Mouse (Mus musculus) MEL (cell line): ENCODE data around the gene Chd5. TPM values are rescaled to one million over a fixed set of nuclear protein-coding genes. Genes with fewer than 3 reads are reported as not detected.

Experiments
- DNase-seq: peaks from one replicate; pipeline ENCODE4 v3.0.0; 2011; ENCODE audit warnings: low read depth, low spot score
- H3K27ac ChIP-seq: 2 replicates; pipeline ENCODE4 v1.5.1; 2012; ENCODE audit warnings: low read depth, mild to moderate bottlenecking, control low read depth, low read length, moderate library complexity; ENCODE audit not compliant: control insufficient read depth
- H3K27me3 ChIP-seq, 2 experiments: fragments of 150-350 bp in 1 of 2; sonication (generic) in 1 of 2; 2 replicates each; pipeline ENCODE4 v1.6.1; 2012; ENCODE audit warnings: low read length in 2 of 2, mild to moderate bottlenecking in 2 of 2, improper control_type of control experiment in 1 of 2, moderate library complexity in 1 of 2; ENCODE audit not compliant: insufficient read depth in 2 of 2, control insufficient read depth in 1 of 2
- H3K36me3 ChIP-seq, 2 experiments: 2 replicates each; pipeline ENCODE4 v1.6.1; 2012 to 2014; ENCODE audit warnings: low read length in 2 of 2, improper control_type of control experiment in 1 of 2, inconsistent platforms in 1 of 2, mild to moderate bottlenecking in 1 of 2; ENCODE audit not compliant: insufficient read depth in 2 of 2, control insufficient read depth in 1 of 2
- H3K4me1 ChIP-seq, 2 experiments: fragments of 150-350 bp in 1 of 2; sonication (generic) in 1 of 2; 2 replicates each; pipeline ENCODE4 v1.6.1; 2012; ENCODE audit warnings: low read length in 2 of 2, improper control_type of control experiment in 1 of 2, mild to moderate bottlenecking in 1 of 2; ENCODE audit not compliant: insufficient read depth in 2 of 2, control insufficient read depth in 1 of 2
- H3K4me3 ChIP-seq, 2 experiments: fragments of 150-350 bp in 1 of 2; sonication (generic) in 1 of 2; 2 replicates each; pipeline ENCODE4 v1.5.1; 2012; ENCODE audit warnings: low read depth in 2 of 2, low read length in 2 of 2, mild to moderate bottlenecking in 2 of 2, moderate library complexity in 2 of 2, control low read depth in 1 of 2, improper control_type of control experiment in 1 of 2; ENCODE audit not compliant: control insufficient read depth in 1 of 2, insufficient read depth in 1 of 2
- H3K79me2 ChIP-seq: 2 replicates; pipeline ENCODE4 v1.6.1; 2012; ENCODE audit warnings: mild to moderate bottlenecking, low read length, moderate library complexity; ENCODE audit not compliant: control insufficient read depth, poor library complexity, insufficient read depth
- H3K9ac ChIP-seq: 2 replicates; pipeline ENCODE4 v1.6.1; 2012; ENCODE audit warnings: low read depth, mild to moderate bottlenecking, control low read depth, low read length, moderate library complexity; ENCODE audit not compliant: control insufficient read depth, poor library complexity, severe bottlenecking
- H3K9me3 ChIP-seq: fragments of 150-350 bp; sonication (generic); replicated peaks from 2 replicates; pipeline ENCODE4 v1.6.1; 2012; ENCODE audit warnings: mild to moderate bottlenecking, low read length, improper control_type of control experiment, moderate library complexity; ENCODE audit not compliant: insufficient read depth
- BHLHE40 ChIP-seq: IDR thresholded peaks from 2 replicates; pipeline ENCODE4 v1.6.1; 2012; ENCODE audit warnings: low read depth, mild to moderate bottlenecking, inconsistent platforms, low read length, improper control_type of control experiment, borderline replicate concordance
- CHD2 ChIP-seq: IDR thresholded peaks from 2 replicates; pipeline ENCODE4 v1.6.1; 2011; ENCODE audit warnings: low read length, improper control_type of control experiment
- CTCF ChIP-seq, 3 experiments: IDR thresholded peaks in 2 of 3; conservative IDR thresholded peaks in 1 of 3; 2 replicates each; pipeline ENCODE4 v1.5.1; 2011 to 2012; ENCODE audit warnings: low read length in 3 of 3, low read depth in 2 of 3, mild to moderate bottlenecking in 2 of 3, improper control_type of control experiment in 1 of 3, inconsistent platforms in 1 of 3, mixed read lengths in 1 of 3, moderate library complexity in 1 of 3; ENCODE audit not compliant: control insufficient read depth in 1 of 3, insufficient read depth in 1 of 3, poor library complexity in 1 of 3, severe bottlenecking in 1 of 3
- E2F4 ChIP-seq: IDR thresholded peaks from 2 replicates; pipeline ENCODE4 v1.6.1; 2011; ENCODE audit warnings: low read depth, low read length, improper control_type of control experiment, borderline replicate concordance
- GATA1 ChIP-seq: IDR thresholded peaks from 2 replicates; pipeline ENCODE4 v1.6.1; 2011; ENCODE audit warnings: low read depth, low read length, improper control_type of control experiment
- JUND ChIP-seq: IDR thresholded peaks from 2 replicates; pipeline ENCODE4 v1.6.1; 2011; ENCODE audit warnings: low read depth, mild to moderate bottlenecking, improper control_type of control experiment, low read length
- KAT2A ChIP-seq: conservative IDR thresholded peaks from 2 replicates; pipeline ENCODE4 v1.6.1; 2012; ENCODE audit warnings: low read depth, low read length, improper control_type of control experiment, inconsistent platforms
- MAFK ChIP-seq: IDR thresholded peaks from 2 replicates; pipeline ENCODE4 v1.6.1; 2011; ENCODE audit warnings: low read depth, mild to moderate bottlenecking, low read length, improper control_type of control experiment, borderline replicate concordance
- MAZ ChIP-seq: IDR thresholded peaks from 2 replicates; pipeline ENCODE4 v1.6.1; 2012; ENCODE audit warnings: low read depth, mild to moderate bottlenecking, inconsistent platforms, low read length, improper control_type of control experiment
- MEF2A ChIP-seq: IDR thresholded peaks from 2 replicates; pipeline ENCODE4 v1.6.1; 2014; ENCODE audit warnings: low read depth, mild to moderate bottlenecking, inconsistent platforms, low read length, improper control_type of control experiment; ENCODE audit not compliant: poor library complexity, insufficient replicate concordance, severe bottlenecking; ENCODE audit errors: extremely low read depth
- MYB ChIP-seq: IDR thresholded peaks from 2 replicates; pipeline ENCODE4 v1.6.1; 2011; ENCODE audit warnings: mild to moderate bottlenecking, low read depth, low read length, improper control_type of control experiment
- MYC ChIP-seq: IDR thresholded peaks from 2 replicates; pipeline ENCODE4 v1.6.1; 2011; ENCODE audit warnings: low read depth, mild to moderate bottlenecking, low read length, improper control_type of control experiment, moderate library complexity
- NELFE ChIP-seq: IDR thresholded peaks from 2 replicates; pipeline ENCODE4 v1.6.1; 2011; ENCODE audit warnings: low read depth, low read length, improper control_type of control experiment
- POLR2A ChIP-seq, 2 experiments: IDR thresholded peaks; 2 replicates each; pipeline ENCODE4 v1.6.1; 2011 to 2012; ENCODE audit warnings: low read length in 2 of 2, mild to moderate bottlenecking in 2 of 2, control low read depth in 1 of 2, improper control_type of control experiment in 1 of 2, low read depth in 1 of 2, moderate library complexity in 1 of 2; ENCODE audit not compliant: control insufficient read depth in 1 of 2, insufficient read depth in 1 of 2, poor library complexity in 1 of 2
- POLR2AphosphoS2 ChIP-seq: IDR thresholded peaks from 2 replicates; pipeline ENCODE4 v1.6.1; 2011; ENCODE audit warnings: low read length, improper control_type of control experiment
- RAD21 ChIP-seq: IDR thresholded peaks from 2 replicates; pipeline ENCODE4 v1.6.1; 2011; ENCODE audit warnings: mild to moderate bottlenecking, low read depth, low read length, improper control_type of control experiment
- RCOR1 ChIP-seq: IDR thresholded peaks from 2 replicates; pipeline ENCODE4 v1.6.1; 2012; ENCODE audit warnings: low read depth, mild to moderate bottlenecking, inconsistent platforms, low read length, improper control_type of control experiment
- SIN3A ChIP-seq: IDR thresholded peaks from 2 replicates; pipeline ENCODE4 v1.6.1; 2012; ENCODE audit warnings: low read length, improper control_type of control experiment, inconsistent platforms
- TAL1 ChIP-seq: IDR thresholded peaks from 2 replicates; pipeline ENCODE4 v1.6.1; 2012; ENCODE audit warnings: mild to moderate bottlenecking, inconsistent platforms, low read length, moderate library complexity, mixed read lengths
- TBP ChIP-seq: IDR thresholded peaks from 2 replicates; pipeline ENCODE4 v1.8.0; 2011; ENCODE audit warnings: low read depth, low read length, improper control_type of control experiment
- UBTF ChIP-seq: IDR thresholded peaks from 2 replicates; pipeline ENCODE4 v1.6.1; 2012; ENCODE audit warnings: low read depth, mild to moderate bottlenecking, inconsistent platforms, low read length, improper control_type of control experiment, moderate library complexity, borderline replicate concordance; ENCODE audit not compliant: insufficient read depth
- USF2 ChIP-seq, 2 experiments: IDR thresholded peaks; 2 replicates each; pipeline ENCODE4 v1.6.1; 2011 to 2012; ENCODE audit warnings: improper control_type of control experiment in 2 of 2, low read length in 2 of 2, borderline replicate concordance in 1 of 2, inconsistent platforms in 1 of 2, low read depth in 1 of 2, mild to moderate bottlenecking in 1 of 2; ENCODE audit not compliant: insufficient read depth in 1 of 2
- ZC3H11A ChIP-seq: IDR thresholded peaks from 2 replicates; pipeline ENCODE4 v1.6.1; 2012; ENCODE audit warnings: low read depth, mild to moderate bottlenecking, inconsistent platforms, low read length, improper control_type of control experiment
- polyA plus RNA-seq, 2 experiments: library from polyadenylated mRNA; stranded (reverse) in 1 of 2; unstranded in 1 of 2; fragments of >175 nt in 1 of 2; fragments of >200 nt in 1 of 2; gene quantifications; 2 replicates each; pipeline versions ENCODE4 v1.2.1 to v1.2.4; 2012; ENCODE audit warnings: low replicate concordance in 2 of 2, low read depth in 1 of 2; ENCODE audit not compliant: insufficient read length in 2 of 2, insufficient read depth in 1 of 2, missing spikeins in 1 of 2
- total RNA-seq: library from RNA; depleted of rRNA; stranded (reverse); fragments of 300-350 nt; gene quantifications from 2 replicates; pipeline ENCODE4 v1.2.3, GENCODE M21; 2012

The Chd5 gene
- total and polyA plus RNA-seq, 3 experiments, result 0.15 to 0.91 TPM; not detected in 1

DNA sequence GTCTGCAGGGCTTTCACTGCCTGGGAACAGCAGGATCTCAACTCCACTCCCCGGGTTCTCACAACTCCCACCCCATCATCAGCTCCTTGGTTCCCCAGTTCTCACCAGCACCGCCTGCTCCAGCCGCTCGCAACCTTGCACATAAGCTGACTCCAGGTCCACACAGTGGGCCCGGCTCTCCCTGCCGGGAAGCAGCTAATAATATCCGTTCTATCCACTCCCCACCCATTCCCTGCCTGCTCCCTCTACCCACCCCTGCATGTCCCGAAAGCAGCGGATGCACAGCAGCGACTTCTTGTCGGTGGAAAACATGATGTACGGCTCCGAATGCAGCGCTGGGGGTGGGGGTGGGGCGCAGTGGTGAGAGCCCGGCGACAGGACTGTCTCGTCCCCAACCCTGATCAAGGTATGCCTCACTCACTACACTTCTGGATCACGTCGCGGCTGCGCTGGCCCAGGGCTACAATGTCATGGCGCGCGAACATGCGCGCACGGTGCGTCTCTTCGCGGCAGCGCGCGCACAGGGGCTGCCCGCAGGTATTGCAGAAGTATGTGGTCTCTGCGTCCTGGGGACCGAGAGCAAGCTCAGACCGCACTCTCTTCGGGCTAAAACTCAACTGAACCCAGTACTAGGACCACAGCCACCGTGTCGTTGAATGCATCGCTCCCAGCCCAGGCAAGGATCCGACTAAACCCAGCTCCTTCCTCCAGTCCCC is 22.8 kb upstream of the Chd5 start:
- Histone ChIP-seq H3K9ac (no peak overlapping the region), H3K4me3 (no peak overlapping the region), H3K4me1 (no peaks in the 10 kb centered on the region), H3K27ac (no peak overlapping the region), H3K27me3 (no peaks in the 10 kb centered on the region), H3K79me2 (no peaks in the 10 kb centered on the region), H3K9me3 (no peaks in the 10 kb centered on the region), H3K36me3 (no peaks in the 10 kb centered on the region)
- DNase-seq, result no peak
- TF ChIP-seq USF2 (IDR thresholded peaks at IDR 0.05; ENCODE audit: borderline replicate concordance in 1 of 2, insufficient read depth in 1 of 2, low read depth in 1 of 2, low read length in 2 of 2) (no peak), JUND (no peak), RCOR1 (no peak), NELFE (no peak), MAFK (no peak), SIN3A (no peak), CTCF (IDR thresholded peaks at IDR 0.05 in 2 of 3, conservative IDR thresholded peaks at IDR 0.05 in 1 of 3; ENCODE audit: control insufficient read depth in 1 of 3, insufficient read depth in 1 of 3, low read depth in 2 of 3, low read length in 3 of 3, poor library complexity in 1 of 3, severe bottlenecking in 1 of 3) (no peak)

DNA sequence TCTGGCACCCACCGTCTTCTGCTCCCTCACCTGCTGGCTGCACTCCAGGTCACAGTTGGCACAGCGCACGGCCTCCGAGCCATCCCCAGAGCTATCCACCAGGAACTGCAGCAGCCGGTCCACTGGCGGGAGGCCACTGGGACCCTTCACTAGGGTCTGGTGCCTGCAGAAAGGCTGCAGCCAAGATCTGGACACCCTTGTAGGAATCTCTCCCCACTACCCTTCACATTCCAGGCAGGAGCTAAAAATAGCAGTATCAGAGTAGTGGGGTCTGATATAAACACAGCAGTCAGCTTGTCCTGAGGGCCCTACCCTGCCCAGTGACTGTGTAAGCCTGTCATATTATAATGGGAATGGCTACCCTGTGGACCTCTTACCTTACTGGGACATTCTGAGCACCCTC is 20.8 kb upstream of the Chd5 start:
- H3K27me3 ChIP-seq, result no peaks in the 10 kb centered on the region
- DNase-seq, result no peak
- no peaks in the 10 kb centered on the region for H3K4me1 ChIP-seq
- no peaks in the 10 kb centered on the region for H3K79me2 ChIP-seq
- no peaks in the 10 kb centered on the region for H3K36me3 ChIP-seq
- no peak for TF ChIP-seq RAD21
- TF ChIP-seq MEF2A, result no peak
- TF ChIP-seq POLR2A (IDR thresholded peaks at IDR 0.05; ENCODE audit: control insufficient read depth in 1 of 2, insufficient read depth in 1 of 2, low read depth in 1 of 2, low read length in 2 of 2, poor library complexity in 1 of 2), result no peak
- no peak for TF ChIP-seq POLR2AphosphoS2
- TF ChIP-seq SIN3A, result no peak
- no peak overlapping the region for H3K4me3 ChIP-seq
- H3K9me3 ChIP-seq, result no peaks in the 10 kb centered on the region
- no peak overlapping the region for H3K9ac ChIP-seq
- no peak overlapping the region for H3K27ac ChIP-seq

DNA sequence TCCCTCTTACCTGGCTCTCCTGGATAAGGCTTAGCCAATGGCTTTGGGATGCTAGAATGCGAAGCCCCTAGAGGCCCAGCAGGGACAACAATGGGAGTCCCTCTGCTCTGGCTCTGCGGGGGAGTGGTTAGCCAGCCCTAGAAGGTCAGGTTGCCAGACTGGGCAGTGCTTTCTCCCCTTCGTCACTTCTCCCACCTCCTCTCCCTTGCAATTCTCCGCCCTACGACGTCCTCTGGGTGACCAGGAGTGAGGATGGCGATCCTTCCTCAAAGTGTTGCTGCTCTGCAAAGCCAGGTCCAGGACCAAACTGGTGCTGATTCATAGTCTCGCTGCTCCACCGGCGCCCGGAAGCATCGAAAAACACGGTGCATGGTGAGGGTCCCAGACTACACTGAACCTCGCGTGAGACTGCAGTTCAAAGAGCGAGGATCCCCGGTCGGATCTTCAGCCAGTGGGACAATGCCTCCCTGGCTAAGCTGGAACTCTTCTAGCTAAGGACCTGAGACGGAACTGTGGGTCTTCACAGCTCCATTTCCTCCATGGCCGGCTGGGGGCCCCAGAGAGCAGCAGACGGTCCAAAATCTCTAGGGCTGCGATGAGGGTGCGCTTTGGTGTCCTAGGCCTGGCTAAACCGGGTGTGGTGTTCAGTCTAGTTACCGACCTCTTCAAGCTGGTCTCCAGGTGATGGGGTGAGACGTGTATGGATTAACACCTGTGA is 19.8 kb upstream of the Chd5 start, which contains the start of gene Rnf207:
Gene Rnf207 (minus strand): TSS at position 477 of the 718 bp plus-strand sequence.
- H3K9ac ChIP-seq, result no peak within 1 kb of the TSS
- H3K27ac ChIP-seq, result no peak within 1 kb of the TSS
- no peaks in the 10 kb centered on the region for H3K79me2 ChIP-seq
- H3K4me1 ChIP-seq, result no peaks in the 10 kb centered on the region
- H3K36me3 ChIP-seq, result no peaks in the 10 kb centered on the region
- DNase-seq, result peak; percentile 48
- H3K27me3 ChIP-seq, result no peaks in the 10 kb centered on the region
- no peaks in the 10 kb centered on the region for H3K9me3 ChIP-seq
- H3K4me3 ChIP-seq, result no peak within 1 kb of the TSS
- TF ChIP-seq KAT2A, result no peak
- no peak for TF ChIP-seq TAL1
- no peak for TF ChIP-seq UBTF
- no peak for TF ChIP-seq MAFK
- no peak for TF ChIP-seq E2F4
- TF ChIP-seq MYB, result no peak
- TF ChIP-seq CTCF (IDR thresholded peaks at IDR 0.05 in 2 of 3, conservative IDR thresholded peaks at IDR 0.05 in 1 of 3; ENCODE audit: control insufficient read depth in 1 of 3, insufficient read depth in 1 of 3, low read depth in 2 of 3, low read length in 3 of 3, poor library complexity in 1 of 3, severe bottlenecking in 1 of 3), result peak in 2 of 3 experiments; percentile 51 to 71; a peak in 5 of 6 replicates
- TF ChIP-seq MAZ, result no peak
- 0 out of 2 replicates have a peak, but pooled peaks have one; percentile 9 for TF ChIP-seq ZC3H11A
- no peak for TF ChIP-seq NELFE
- TF ChIP-seq MYC, result no peak
- TF ChIP-seq GATA1, result no peak
- TF ChIP-seq MEF2A, result no peak
- no peak for TF ChIP-seq CHD2
- TF ChIP-seq BHLHE40, result no peak
- no peak for TF ChIP-seq TBP
